Mouse (Mus musculus) lung, embryonic 15.5 days (tissue): ENCODE data around the gene Thsd7a. TPM values are rescaled to one million over a fixed set of nuclear protein-coding genes. Genes with fewer than 3 reads are reported as not detected.

Experiments
- ATAC-seq: fragments of 200-750 bp; cut with Nextera tagmentation; 2 replicates; pipeline ENCODE4 v1.8.0; 2017; ENCODE audit warnings: moderate number of reproducible peaks, borderline replicate concordance; ENCODE audit not compliant: low FRiP score, low TSS enrichment; ENCODE audit errors: extremely low read depth
- H3K27ac ChIP-seq: fragments of 300-500 bp; sonication (generic); 2 replicates; pipeline ENCODE4 v1.5.1; 2015; ENCODE audit warnings: moderate library complexity, mild to moderate bottlenecking, inconsistent platforms
- H3K27me3 ChIP-seq: fragments of 300-500 bp; sonication (generic); 2 replicates; pipeline ENCODE4 v1.6.1; 2015; ENCODE audit warnings: inconsistent platforms
- H3K36me3 ChIP-seq: fragments of 300-500 bp; sonication (generic); 2 replicates; pipeline ENCODE4 v1.6.1; 2015; ENCODE audit warnings: inconsistent platforms
- H3K4me1 ChIP-seq: fragments of 300-500 bp; sonication (generic); 2 replicates; pipeline ENCODE4 v1.6.1; 2015; ENCODE audit warnings: inconsistent platforms
- H3K4me2 ChIP-seq: fragments of 300-500 bp; sonication (generic); 2 replicates; pipeline ENCODE4 v1.6.1; 2015; ENCODE audit warnings: inconsistent platforms, mild to moderate bottlenecking, moderate library complexity
- H3K4me3 ChIP-seq: fragments of 300-500 bp; sonication (generic); 2 replicates; pipeline ENCODE4 v1.5.1; 2015; ENCODE audit warnings: mild to moderate bottlenecking, inconsistent platforms
- H3K9ac ChIP-seq: fragments of 300-500 bp; sonication (generic); 2 replicates; pipeline ENCODE4 v1.6.1; 2015; ENCODE audit warnings: inconsistent platforms
- H3K9me3 ChIP-seq: fragments of 300-500 bp; sonication (generic); 2 replicates; pipeline ENCODE4 v1.6.1; 2016; ENCODE audit warnings: inconsistent platforms
- WGBS: fragments of 180-500 bp; shearing (Covaris S2); methylation state at CpG from one replicate; pipeline ENCODE4 v1.1.7; 2015; 5-methylcytosine and 5-hydroxymethylcytosine counted together
- polyA plus RNA-seq: library from polyadenylated mRNA; unstranded; fragments of >200 nt; fragmentation: Nextera tagmentation; extraction: Ambion mirVana; gene quantifications from 2 replicates; pipeline ENCODE4 v1.2.1, GENCODE M21; 2015

Thsd7a gene
- polyA plus RNA-seq, 1 experiment from 2014 or later, result 2.3 TPM

GRCm38 (mm10) chr6:12555114-12556099 is 193.8 kb downstream of the Thsd7a start:
- H3K4me2 ChIP-seq, result no peak overlapping the region
- no peak overlapping the region for H3K4me3 ChIP-seq
- no peak overlapping the region for H3K27ac ChIP-seq
- no peak for ATAC-seq
- no peaks in the 10 kb centered on the region for H3K9me3 ChIP-seq
- no peak overlapping the region for H3K9ac ChIP-seq
- H3K27me3 ChIP-seq, result no peaks in the 10 kb centered on the region
- 85% methylated on average over 32 of the region's 32 CpGs for WGBS
- no peaks in the 10 kb centered on the region for H3K36me3 ChIP-seq
- H3K4me1 ChIP-seq, result no peaks in the 10 kb centered on the region

GRCm38 (mm10) chr6:12551176-12551575 is 198.0 kb downstream of the Thsd7a start:
- Histone ChIP-seq H3K4me3 (no peak overlapping the region), H3K27ac (no peak overlapping the region), H3K9ac (no peak overlapping the region), H3K9me3 (no peaks in the 10 kb centered on the region), H3K36me3 (no peaks in the 10 kb centered on the region), H3K4me1 (no peaks in the 10 kb centered on the region), H3K27me3 (no peaks in the 10 kb centered on the region), H3K4me2 (no peak overlapping the region)
- no peak for ATAC-seq
- 78% methylated on average over 3 of the region's 3 CpGs for WGBS

- no peak overlapping the region for H3K4me3 ChIP-seq
- no peaks in the 10 kb centered on the region for H3K4me1 ChIP-seq
- no peak overlapping the region for H3K4me2 ChIP-seq
- H3K36me3 ChIP-seq, result no peaks in the 10 kb centered on the region
- no peaks in the 10 kb centered on the region for H3K27me3 ChIP-seq
- H3K9ac ChIP-seq, result no peak overlapping the region
- 65% methylated on average over 4 of the region's 4 CpGs for WGBS
- no peak overlapping the region for H3K27ac ChIP-seq
- no peaks in the 10 kb centered on the region for H3K9me3 ChIP-seq
- no peak for ATAC-seq
Measured at GRCm38 (mm10) chr6:12550054-12550655, 199.1 kb downstream of the Thsd7a start.

- no peak for ATAC-seq
- 42% methylated on average over 5 of the region's 5 CpGs for WGBS
- no peaks in the 10 kb centered on the region for H3K36me3 ChIP-seq
Measured at GRCm38 (mm10) chr6:12544096-12544495, 205.1 kb downstream of the Thsd7a start.

GRCm38 (mm10) chr6:12542496-12542895 is 206.7 kb downstream of the Thsd7a start:
- H3K9ac ChIP-seq, result no peak overlapping the region
- no peak overlapping the region for H3K4me3 ChIP-seq
- no peak for ATAC-seq
- H3K27ac ChIP-seq, result no peak overlapping the region
- no peaks in the 10 kb centered on the region for H3K4me1 ChIP-seq
- no peaks in the 10 kb centered on the region for H3K36me3 ChIP-seq
- no peak overlapping the region for H3K4me2 ChIP-seq
- H3K27me3 ChIP-seq, result no peaks in the 10 kb centered on the region
- no peaks in the 10 kb centered on the region for H3K9me3 ChIP-seq
- 58% methylated on average over 3 of the region's 3 CpGs for WGBS

More at GRCm38 (mm10) chr6:12544096-12544495, 205.1 kb downstream of the Thsd7a start:
- Histone ChIP-seq H3K9ac (no peak overlapping the region), H3K27me3 (no peaks in the 10 kb centered on the region), H3K27ac (no peak overlapping the region), H3K4me3 (no peak overlapping the region), H3K4me2 (no peak overlapping the region), H3K4me1 (no peaks in the 10 kb centered on the region), H3K9me3 (no peaks in the 10 kb centered on the region)

GRCm38 (mm10) chr6:12519121-12519520 is 230.1 kb downstream of the Thsd7a start:
- Histone ChIP-seq H3K4me2 (no peak overlapping the region), H3K4me3 (no peak overlapping the region), H3K27me3 (no peaks in the 10 kb centered on the region), H3K9me3 (no peaks in the 10 kb centered on the region), H3K4me1 (no peaks in the 10 kb centered on the region), H3K27ac (no peak overlapping the region), H3K36me3 (no peaks in the 10 kb centered on the region), H3K9ac (no peak overlapping the region)
- no peak for ATAC-seq

- H3K4me2 ChIP-seq, result no peak overlapping the region
- no peak overlapping the region for H3K9ac ChIP-seq
- no peaks in the 10 kb centered on the region for H3K27me3 ChIP-seq
- no peaks in the 10 kb centered on the region for H3K36me3 ChIP-seq
- no peaks in the 10 kb centered on the region for H3K4me1 ChIP-seq
- WGBS, result 82% methylated on average over 9 of the region's 9 CpGs
- no peak for ATAC-seq
- H3K9me3 ChIP-seq, result no peaks in the 10 kb centered on the region
- H3K4me3 ChIP-seq, result no peak overlapping the region
- no peak overlapping the region for H3K27ac ChIP-seq
Measured at GRCm38 (mm10) chr6:12518283-12518903, 230.8 kb downstream of the Thsd7a start.

GRCm38 (mm10) chr6:12517726-12518125 is 231.5 kb downstream of the Thsd7a start:
- H3K4me1 ChIP-seq, result no peaks in the 10 kb centered on the region
- H3K27ac ChIP-seq, result no peak overlapping the region
- H3K9ac ChIP-seq, result no peak overlapping the region
- no peaks in the 10 kb centered on the region for H3K9me3 ChIP-seq
- no peak for ATAC-seq
- no peaks in the 10 kb centered on the region for H3K27me3 ChIP-seq
- H3K4me3 ChIP-seq, result no peak overlapping the region
- no peak overlapping the region for H3K4me2 ChIP-seq
- H3K36me3 ChIP-seq, result no peaks in the 10 kb centered on the region

- Histone ChIP-seq H3K4me3 (no peak overlapping the region), H3K4me1 (no peaks in the 10 kb centered on the region), H3K4me2 (no peak overlapping the region), H3K9ac (no peak overlapping the region), H3K27me3 (no peaks in the 10 kb centered on the region), H3K9me3 (no peaks in the 10 kb centered on the region), H3K27ac (no peak overlapping the region), H3K36me3 (no peaks in the 10 kb centered on the region)
- no peak; the same call in 1 of the 2 replicates for ATAC-seq
- 53% methylated on average over 2 of the region's 2 CpGs for WGBS
Measured at GRCm38 (mm10) chr6:12506877-12507276, 242.3 kb downstream of the Thsd7a start.

- H3K4me2 ChIP-seq, result no peak overlapping the region
- 68% methylated on average over 7 of the region's 7 CpGs for WGBS
- H3K27me3 ChIP-seq, result no peaks in the 10 kb centered on the region
- no peaks in the 10 kb centered on the region for H3K36me3 ChIP-seq
- no peak overlapping the region for H3K4me3 ChIP-seq
- no peak for ATAC-seq
- H3K9ac ChIP-seq, result no peak overlapping the region
- H3K9me3 ChIP-seq, result no peaks in the 10 kb centered on the region
- H3K4me1 ChIP-seq, result no peaks in the 10 kb centered on the region
- no peak overlapping the region for H3K27ac ChIP-seq
Measured at GRCm38 (mm10) chr6:12503867-12504266, 245.3 kb downstream of the Thsd7a start.

- Histone ChIP-seq H3K4me1 (no peaks in the 10 kb centered on the region), H3K9me3 (no peaks in the 10 kb centered on the region), H3K4me2 (no peak overlapping the region), H3K4me3 (no peak overlapping the region), H3K27ac (no peak overlapping the region), H3K27me3 (no peaks in the 10 kb centered on the region), H3K9ac (no peak overlapping the region), H3K36me3 (no peaks in the 10 kb centered on the region)
- WGBS, result 72% methylated on average over 7 of the region's 7 CpGs
- ATAC-seq, result no peak
Measured at GRCm38 (mm10) chr6:12500888-12501287, 248.3 kb downstream of the Thsd7a start.

- no peaks in the 10 kb centered on the region for H3K27me3 ChIP-seq
- no peak overlapping the region for H3K4me3 ChIP-seq
- no peaks in the 10 kb centered on the region for H3K36me3 ChIP-seq
- no peaks in the 10 kb centered on the region for H3K9me3 ChIP-seq
- H3K4me1 ChIP-seq, result no peaks in the 10 kb centered on the region
- ATAC-seq, result no peak
- H3K9ac ChIP-seq, result no peak overlapping the region
- H3K27ac ChIP-seq, result no peak overlapping the region
- no peak overlapping the region for H3K4me2 ChIP-seq
Measured at GRCm38 (mm10) chr6:12499866-12500265, 249.3 kb downstream of the Thsd7a start.
